In the genomic region with DNA sequence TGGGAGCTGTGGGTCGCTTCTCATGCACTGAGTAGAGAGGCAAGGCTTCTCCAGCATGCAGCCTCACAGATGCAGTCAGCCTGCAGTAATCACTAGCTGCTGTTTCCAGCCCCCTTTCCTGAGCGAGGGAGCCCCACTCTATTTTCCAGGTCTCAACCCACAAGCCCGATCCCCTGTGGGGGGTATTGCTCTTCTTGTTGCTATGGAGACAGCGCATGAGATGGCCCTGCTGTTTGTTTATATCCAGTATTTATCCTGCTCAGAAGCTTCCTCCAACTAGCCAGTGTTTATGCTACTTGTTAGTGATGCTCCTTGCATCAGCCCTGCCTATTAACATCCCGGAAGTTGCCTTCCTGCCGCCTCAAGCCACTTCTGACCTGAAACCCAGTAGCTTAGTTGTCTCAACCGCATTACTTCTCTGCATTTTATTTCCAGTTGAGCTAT, we compare ENCODE assay signal across 8 mouse cellular contexts. TPM values are rescaled to one million over a fixed set of nuclear protein-coding genes. Genes with fewer than 3 reads are reported as not detected.
DNase-seq lines count a peak whose midpoint lies in the region; ATAC-seq and TF ChIP-seq lines count a peak whose summit lies in the region.

No protein-coding gene starts in this region.

- TF ChIP-seq CTCF in left cerebral cortex, adult 2 months (IDR thresholded peaks at IDR 0.05): no peak

- peak; percentile 81 for ATAC-seq in kidney, embryonic 15.5 days (replicated peaks; ENCODE audit: low FRiP score)
- ATAC-seq in forebrain, embryonic 15.5 days (replicated peaks): peak; percentile 92
- peak; percentile 81 for ATAC-seq in neural tube, embryonic 11.5 days (ENCODE audit: insufficient read depth, low FRiP score, low TSS enrichment)

- peak overlapping the region; percentile 90 for H3K27ac ChIP-seq in kidney, embryonic 15.5 days
- peak overlapping the region; percentile 55 for H3K27ac ChIP-seq in forebrain, embryonic 15.5 days (replicated peaks)
- no peak overlapping the region for H3K27ac ChIP-seq in left cerebral cortex, adult 2 months
- 0 out of 2 replicates have a peak overlapping the region, but pooled peaks have one; percentile 29 for H3K27ac ChIP-seq in neural tube, embryonic 11.5 days (ENCODE audit: low read depth, low read length)

- 25% methylated on average over 7 of the region's 7 CpGs for WGBS in kidney, embryonic 15.5 days
- WGBS in forebrain, embryonic 15.5 days: 11% methylated on average over 7 of the region's 7 CpGs
- 25% methylated on average over 7 of the region's 7 CpGs for WGBS in neural tube, embryonic 11.5 days

- H3K27me3 ChIP-seq in kidney, embryonic 15.5 days: no peaks in the 10 kb centered on the region
- no peaks in the 10 kb centered on the region for H3K27me3 ChIP-seq in forebrain, embryonic 15.5 days
- H3K27me3 ChIP-seq in neural tube, embryonic 11.5 days (ENCODE audit: control insufficient read depth, insufficient read depth, low read length): no peaks in the 10 kb centered on the region

- H3K36me3 ChIP-seq in kidney, embryonic 15.5 days: no peaks in the 10 kb centered on the region
- H3K36me3 ChIP-seq in forebrain, embryonic 15.5 days: no peaks in the 10 kb centered on the region
- no peaks in the 10 kb centered on the region for H3K36me3 ChIP-seq in neural tube, embryonic 11.5 days (ENCODE audit: control insufficient read depth, insufficient read depth, low read length)

- intact Hi-C loops in left cerebral cortex, adult 2 months (cut with DNase I): no loop called here

- peaks cover 20% of the 10 kb centered on the region for H3K4me1 ChIP-seq in kidney, embryonic 15.5 days
- peaks cover 12% of the 10 kb centered on the region for H3K4me1 ChIP-seq in forebrain, embryonic 15.5 days
- peaks cover 10% of the 10 kb centered on the region for H3K4me1 ChIP-seq in neural tube, embryonic 11.5 days (ENCODE audit: control insufficient read depth, insufficient read depth, low read length)

- H3K4me3 ChIP-seq in kidney, embryonic 15.5 days (replicated peaks): peak overlapping the region; percentile 18; the same call in 1 of the 2 replicates
- H3K4me3 ChIP-seq in forebrain, embryonic 15.5 days: peak overlapping the region; percentile 17; the same call in 1 of the 2 replicates
- peak overlapping the region; percentile 9; the same call in 1 of the 2 replicates for H3K4me3 ChIP-seq in left cerebral cortex, adult 2 months
- H3K4me3 ChIP-seq in neural tube, embryonic 11.5 days (ENCODE audit: low read depth, low read length): no peak overlapping the region

- no peaks in the 10 kb centered on the region for H3K9me3 ChIP-seq in kidney, embryonic 15.5 days (replicated peaks)
- no peaks in the 10 kb centered on the region for H3K9me3 ChIP-seq in forebrain, embryonic 15.5 days
- no peaks in the 10 kb centered on the region for H3K9me3 ChIP-seq in neural tube, embryonic 11.5 days (ENCODE audit: control insufficient read depth, low read length)

- H3K4me2 ChIP-seq in kidney, embryonic 15.5 days: peak overlapping the region; percentile 47
- peak overlapping the region; percentile 35 for H3K4me2 ChIP-seq in forebrain, embryonic 15.5 days (replicated peaks)
- H3K4me2 ChIP-seq in neural tube, embryonic 11.5 days (ENCODE audit: low read depth): peak overlapping the region; percentile 5

- DNase-seq in kidney, postnatal 36 days: no peak
- DNase-seq in cerebellum, adult 11-12 months: peak; percentile 8
- DNase-seq in left cerebral cortex, adult 2 months (ENCODE audit: extremely low spot score in 1 of 2, low spot score in 2 of 2): peak in 1 of 2 experiments; percentile 19
- peak; percentile 61 for DNase-seq in neural tube, embryonic 11.5 days (ENCODE audit: low spot score)
- DNase-seq in ovary, postnatal 14 days (ENCODE audit: low spot score): no peak
- DNase-seq in thymus, postnatal 25 days: no peak

- H3K9ac ChIP-seq in kidney, embryonic 15.5 days: no peak overlapping the region
- no peak overlapping the region; the same call in 1 of the 2 replicates for H3K9ac ChIP-seq in forebrain, embryonic 15.5 days (replicated peaks)
- H3K9ac ChIP-seq in neural tube, embryonic 11.5 days (ENCODE audit: low read length): no peak overlapping the region

RNA-seq across cellular contexts. Expression of a gene that starts 48.4 kb away (rescaled TPM):
- 228 and 250 TPM in 2 replicates for polyA plus RNA-seq in kidney, embryonic 15.5 days (2015; fragmentation: Nextera tagmentation; extraction: Ambion mirVana)
- polyA plus RNA-seq in forebrain, embryonic 15.5 days (2015; fragmentation: Nextera tagmentation; extraction: Ambion mirVana): 191 and 194 TPM in 2 replicates
- total RNA-seq in left cerebral cortex, adult 2 months (2021): 10 to 100 TPM; 40.4 to 40.6 TPM
- polyA plus RNA-seq in neural tube, embryonic 11.5 days (2014; fragmentation: Nextera tagmentation; extraction: Ambion mirVana): 286 and 314 TPM in 2 replicates

Comparison
In these comparisons a context has a peak if more than half of its experiments do, and no peak if none do; other contexts are left out.
1. DNase-seq: peak in cerebellum, adult 11-12 months (single experiment) and neural tube, embryonic 11.5 days (single experiment); none in kidney, postnatal 36 days (0 of 2), ovary, postnatal 14 days (single experiment) and thymus, postnatal 25 days (single experiment).
2. Peak in every context shown above with its lines, with median percentiles within 50 percentile points of each other: ATAC-seq and H3K4me2 ChIP-seq.